Comparison of ENCODE assay signal across 14 mouse cellular contexts in genomic region chr2:18025116-18025515, GRCm38 (mm10). TPM values are rescaled to one million over a fixed set of nuclear protein-coding genes. Genes with fewer than 3 reads are reported as not detected.
DNase-seq lines count a peak whose midpoint lies in the region; ATAC-seq lines count a peak whose summit lies in the region.
"Had no signal": no experiment of that assay in that cellular context is flagged by ENCODE, and none has a peak within 500 bp of the region (broad histone marks: within the 10 kb centered on the region; RNA-seq: fewer than 3 reads in every experiment).

No protein-coding gene starts in this region.

- no peaks in the 10 kb centered on the region for H3K27me3 ChIP-seq in heart, embryonic 16.5 days (ENCODE audit: control insufficient read depth, insufficient read depth, low read length)
- H3K27me3 ChIP-seq in forebrain, embryonic 15.5 days, result no peaks in the 10 kb centered on the region
- peaks cover 56% of the 10 kb centered on the region for H3K27me3 ChIP-seq in liver, embryonic 15.5 days

- intact Hi-C loops in heart, postnatal 25 days (cut with DNase I), result loop anchor here (5.0 to 10.0 kb wide), 6 partner anchors 77 to 1320 kb away; partner anchors contain the start of gene Dnajc1

- H3K4me2 ChIP-seq in heart, embryonic 16.5 days (ENCODE audit: low read depth, low read length), result peak overlapping the region; percentile 98
- peak overlapping the region; percentile 99 for H3K4me2 ChIP-seq in forebrain, embryonic 15.5 days (replicated peaks)
- peak overlapping the region; percentile 87; the same call in 1 of the 2 replicates for H3K4me2 ChIP-seq in liver, embryonic 15.5 days

- H3K4me1 ChIP-seq in heart, embryonic 16.5 days (ENCODE audit: control insufficient read depth, insufficient read depth, low read length), result peaks cover 9% of the 10 kb centered on the region
- H3K4me1 ChIP-seq in forebrain, embryonic 15.5 days, result peaks cover 31% of the 10 kb centered on the region
- H3K4me1 ChIP-seq in liver, embryonic 15.5 days (replicated peaks), result peaks cover 35% of the 10 kb centered on the region

- no peak overlapping the region; the same call in 1 of the 2 replicates for H3K9ac ChIP-seq in heart, embryonic 16.5 days (ENCODE audit: low read length)
- no peak overlapping the region for H3K9ac ChIP-seq in forebrain, embryonic 15.5 days (replicated peaks)
- H3K9ac ChIP-seq in liver, embryonic 15.5 days, result no peak overlapping the region

- ATAC-seq in heart, embryonic 16.5 days (replicated peaks; ENCODE audit: extremely low read depth, insufficient read depth, low FRiP score), result no peak
- ATAC-seq in forebrain, embryonic 15.5 days (replicated peaks), result no peak
- ATAC-seq in liver, embryonic 15.5 days (ENCODE audit: insufficient read depth), result no peak
- ATAC-seq: CD4-positive, CD25-positive, alpha-beta regulatory T cell, adult 4 months had no signal

- H3K36me3 ChIP-seq in heart, embryonic 16.5 days (ENCODE audit: control insufficient read depth, insufficient read depth), result no peaks in the 10 kb centered on the region
- H3K36me3 ChIP-seq in forebrain, embryonic 15.5 days, result no peaks in the 10 kb centered on the region
- H3K36me3 ChIP-seq in liver, embryonic 15.5 days (replicated peaks), result no peaks in the 10 kb centered on the region

- peak overlapping the region; percentile 83; the same call in 1 of the 2 replicates for H3K4me3 ChIP-seq in heart, embryonic 16.5 days (ENCODE audit: low read length)
- H3K4me3 ChIP-seq in forebrain, embryonic 15.5 days, result peak overlapping the region; percentile 78
- no peak overlapping the region for H3K4me3 ChIP-seq in liver, embryonic 15.5 days (replicated peaks)

- DNase-seq in heart, postnatal 25 days (ENCODE audit: low spot score), result no peak
- peak; percentile 62 for DNase-seq in ZHBTc4 (ENCODE audit: low read depth, low spot score)
- no peak for DNase-seq in layer of hippocampus, adult 8-10 months (ENCODE audit: low spot score in 2 of 2)
- no peak for DNase-seq in cerebellum, postnatal 36 days
- DNase-seq in adrenal gland, adult (ENCODE audit: inconsistent age in 2 of 2, low spot score in 1 of 2), result no peak
- DNase-seq: cerebellum, postnatal 10 days; lung, adult 18-20 months; thymus, adult 18-20 months had no signal

- no peak overlapping the region for H3K27ac ChIP-seq in heart, embryonic 16.5 days (ENCODE audit: low read length)
- H3K27ac ChIP-seq in forebrain, embryonic 15.5 days (replicated peaks), result peak overlapping the region; percentile 98; the same call in 1 of the 2 replicates
- H3K27ac ChIP-seq in liver, embryonic 15.5 days (replicated peaks), result no peak overlapping the region

- WGBS in heart, embryonic 16.5 days, result 56% methylated on average over 5 of the region's 5 CpGs
- WGBS in forebrain, embryonic 15.5 days, result 14% methylated on average over 5 of the region's 5 CpGs
- 45% methylated on average over 5 of the region's 5 CpGs for WGBS in liver, embryonic 15.5 days (ENCODE audit: insufficient replicate concordance)

- no peaks in the 10 kb centered on the region for H3K9me3 ChIP-seq in heart, embryonic 16.5 days (replicated peaks; ENCODE audit: control insufficient read depth, low read length)
- H3K9me3 ChIP-seq in forebrain, embryonic 15.5 days, result no peaks in the 10 kb centered on the region
- H3K9me3 ChIP-seq in liver, embryonic 15.5 days (replicated peaks), result no peaks in the 10 kb centered on the region

RNA-seq across cellular contexts. Expression of gene A930004D18Rik, which starts 12.4 kb away (rescaled TPM):
- polyA plus RNA-seq in heart, embryonic 16.5 days (2015; fragmentation: Nextera tagmentation; extraction: Ambion mirVana), result 9.4 and 9.5 TPM in 2 replicates
- 1 to 10 TPM; 3.5 to 3.8 TPM for total RNA-seq in heart, postnatal 25 days (2021)
- polyA plus RNA-seq in forebrain, embryonic 15.5 days (2015; fragmentation: Nextera tagmentation; extraction: Ambion mirVana), result 14.7 and 16.6 TPM in 2 replicates
- polyA plus RNA-seq in liver, embryonic 15.5 days (2015; fragmentation: Nextera tagmentation; extraction: Ambion mirVana), result 1.3 and 1.4 TPM in 2 replicates
- 1 to 10 TPM; 3.8 to 6.3 (median 5.1) TPM for total RNA-seq in layer of hippocampus, adult 8-10 months (2022)

RNA-seq across cellular contexts. Expression of gene Skida1, which starts 23.7 kb away (rescaled TPM):
- 3.9 TPM in 2 replicates for polyA plus RNA-seq in heart, embryonic 16.5 days (2015; fragmentation: Nextera tagmentation; extraction: Ambion mirVana)
- 1 to 10 TPM; 3.3 to 4.0 TPM for total RNA-seq in heart, postnatal 25 days (2021)
- polyA plus RNA-seq in forebrain, embryonic 15.5 days (2015; fragmentation: Nextera tagmentation; extraction: Ambion mirVana), result 10.9 and 13.8 TPM in 2 replicates
- 0.37 and 0.47 TPM in 2 replicates for polyA plus RNA-seq in liver, embryonic 15.5 days (2015; fragmentation: Nextera tagmentation; extraction: Ambion mirVana)
- total RNA-seq in layer of hippocampus, adult 8-10 months (2022), result 10 to 100 TPM; 12.9 to 16.1 (median 13.9) TPM

RNA-seq across cellular contexts. Expression of gene H2al2a, which starts 28.4 kb away (rescaled TPM):
- polyA plus RNA-seq in heart, embryonic 16.5 days (2015; fragmentation: Nextera tagmentation; extraction: Ambion mirVana), result not detected in 2 replicates
- not detected for total RNA-seq in heart, postnatal 25 days (2021)
- not detected in 2 replicates for polyA plus RNA-seq in forebrain, embryonic 15.5 days (2015; fragmentation: Nextera tagmentation; extraction: Ambion mirVana)
- not detected in 2 replicates for polyA plus RNA-seq in liver, embryonic 15.5 days (2015; fragmentation: Nextera tagmentation; extraction: Ambion mirVana)
- total RNA-seq in layer of hippocampus, adult 8-10 months (2022), result not detected
- total RNA-seq: adrenal gland, adult 18-20 months; neutrophil, adult 5-6 weeks had no signal
- polyA plus RNA-seq: CD4-positive, CD25-positive, alpha-beta regulatory T cell, adult 4 months had no signal

RNA-seq across cellular contexts. Expression of gene Mllt10, which starts 29.9 kb away (rescaled TPM):
- 40.7 and 44.5 TPM in 2 replicates for polyA plus RNA-seq in heart, embryonic 16.5 days (2015; fragmentation: Nextera tagmentation; extraction: Ambion mirVana)
- 10 to 100 TPM; 32.6 to 35.1 TPM for total RNA-seq in heart, postnatal 25 days (2021)
- 61.9 and 66.3 TPM in 2 replicates for polyA plus RNA-seq in forebrain, embryonic 15.5 days (2015; fragmentation: Nextera tagmentation; extraction: Ambion mirVana)
- 26.2 and 27.9 TPM in 2 replicates for polyA plus RNA-seq in liver, embryonic 15.5 days (2015; fragmentation: Nextera tagmentation; extraction: Ambion mirVana)
- total RNA-seq in layer of hippocampus, adult 8-10 months (2022), result 10 to 100 TPM; 52.2 to 67.9 (median 61.5) TPM
